Mouse (Mus musculus): ENCODE data around the gene Esyt2. TPM values are rescaled to one million over a fixed set of nuclear protein-coding genes. Genes with fewer than 3 reads are reported as not detected.

Esyt2 gene
- total and polyA plus RNA-seq, 2 experiments from 2014 or later: 7.4 to 32.2 TPM

- peak within 1 kb of the TSS; percentile 75 for H3K4me2 ChIP-seq (ENCODE audit: low read depth, low read length)
- no peaks in the 10 kb centered on the region for H3K9me3 ChIP-seq (replicated peaks; ENCODE audit: control insufficient read depth, low read length)
- peak within 1 kb of the TSS; percentile 51 for H3K9ac ChIP-seq (replicated peaks; ENCODE audit: low read depth, low read length)
- peak within 1 kb of the TSS; percentile 60 for H3K4me3 ChIP-seq (ENCODE audit: low read depth, low read length)
- TF ChIP-seq EP300 (IDR thresholded peaks at IDR 0.05; ENCODE audit: low read depth) (no peak), CTCF (IDR thresholded peaks at IDR 0.05; ENCODE audit: low read depth) (no peak)
- no peaks in the 10 kb centered on the region for H3K36me3 ChIP-seq (replicated peaks; ENCODE audit: control insufficient read depth, insufficient read depth, low read length)
- WGBS: 4% methylated on average over 46 of the region's 47 CpGs
- H3K27me3 ChIP-seq (ENCODE audit: control insufficient read depth, insufficient read depth, low read length): peaks cover 26% of the 10 kb centered on the region
- peak; percentile 94 for ATAC-seq (ENCODE audit: insufficient read depth, low read depth)
- no peaks in the 10 kb centered on the region for H3K4me1 ChIP-seq (ENCODE audit: control insufficient read depth, insufficient read depth)
- peak; percentile 59 for DNase-seq (ENCODE audit: low spot score)
- no peak within 1 kb of the TSS for H3K27ac ChIP-seq (ENCODE audit: low read depth)
These were observed 18.2 kb upstream of the Esyt2 start, which contains the start of gene Wdr60 for GRCm38 (mm10) chr12:116262555-116263341. Gene Wdr60 (minus strand): TSS chr12:116263022.

GRCm38 (mm10) chr12:116264756-116265155, 16.2 kb upstream of the Esyt2 start:
- Histone ChIP-seq H3K4me1 (ENCODE audit: control insufficient read depth, insufficient read depth) (no peaks in the 10 kb centered on the region), H3K9me3 (replicated peaks; ENCODE audit: control insufficient read depth, low read length) (no peaks in the 10 kb centered on the region), H3K4me3 (ENCODE audit: low read depth, low read length) (no peak overlapping the region), H3K27me3 (ENCODE audit: control insufficient read depth, insufficient read depth, low read length) (peaks cover 42% of the 10 kb centered on the region), H3K4me2 (ENCODE audit: low read depth, low read length) (no peak overlapping the region), H3K27ac (ENCODE audit: low read depth) (no peak overlapping the region), H3K9ac (replicated peaks; ENCODE audit: low read depth, low read length) (no peak overlapping the region), H3K36me3 (replicated peaks; ENCODE audit: control insufficient read depth, insufficient read depth, low read length) (no peaks in the 10 kb centered on the region)
- TF ChIP-seq EP300 (IDR thresholded peaks at IDR 0.05; ENCODE audit: low read depth) (no peak), CTCF (IDR thresholded peaks at IDR 0.05; ENCODE audit: low read depth) (no peak)
- 37% methylated on average over 2 of the region's 2 CpGs for WGBS
- DNase-seq (ENCODE audit: low spot score) (no peak), ATAC-seq (ENCODE audit: insufficient read depth, low read depth) (no peak)

GRCm38 (mm10) chr12:116265275-116265674, 15.7 kb upstream of the Esyt2 start:
- no peak for DNase-seq (ENCODE audit: low spot score)
- Histone ChIP-seq H3K27ac (ENCODE audit: low read depth) (no peak overlapping the region), H3K36me3 (replicated peaks; ENCODE audit: control insufficient read depth, insufficient read depth, low read length) (no peaks in the 10 kb centered on the region), H3K4me2 (ENCODE audit: low read depth, low read length) (no peak overlapping the region), H3K27me3 (ENCODE audit: control insufficient read depth, insufficient read depth, low read length) (peaks cover 47% of the 10 kb centered on the region), H3K9ac (replicated peaks; ENCODE audit: low read depth, low read length) (no peak overlapping the region), H3K4me1 (ENCODE audit: control insufficient read depth, insufficient read depth) (no peaks in the 10 kb centered on the region), H3K9me3 (replicated peaks; ENCODE audit: control insufficient read depth, low read length) (no peaks in the 10 kb centered on the region), H3K4me3 (ENCODE audit: low read depth, low read length) (no peak overlapping the region)
- 40% methylated on average over 2 of the region's 2 CpGs for WGBS
- no peak for ATAC-seq (ENCODE audit: insufficient read depth, low read depth)
- TF ChIP-seq EP300 (IDR thresholded peaks at IDR 0.05; ENCODE audit: low read depth): no peak
- TF ChIP-seq CTCF (IDR thresholded peaks at IDR 0.05; ENCODE audit: low read depth): no peak

GRCm38 (mm10) chr12:116269450-116269849, 11.5 kb upstream of the Esyt2 start:
- WGBS: 61% methylated on average over 5 of the region's 5 CpGs
- Histone ChIP-seq H3K4me3 (ENCODE audit: low read depth, low read length) (no peak overlapping the region), H3K4me1 (ENCODE audit: control insufficient read depth, insufficient read depth) (no peaks in the 10 kb centered on the region), H3K27me3 (ENCODE audit: control insufficient read depth, insufficient read depth, low read length) (peaks cover 57% of the 10 kb centered on the region), H3K4me2 (ENCODE audit: low read depth, low read length) (no peak overlapping the region), H3K9ac (replicated peaks; ENCODE audit: low read depth, low read length) (no peak overlapping the region), H3K36me3 (replicated peaks; ENCODE audit: control insufficient read depth, insufficient read depth, low read length) (no peaks in the 10 kb centered on the region), H3K27ac (ENCODE audit: low read depth) (no peak overlapping the region), H3K9me3 (replicated peaks; ENCODE audit: control insufficient read depth, low read length) (no peaks in the 10 kb centered on the region)
- ATAC-seq (ENCODE audit: insufficient read depth, low read depth) (no peak), DNase-seq (ENCODE audit: low spot score) (no peak)
- TF ChIP-seq CTCF (IDR thresholded peaks at IDR 0.05; ENCODE audit: low read depth) (no peak), EP300 (IDR thresholded peaks at IDR 0.05; ENCODE audit: low read depth) (no peak)

GRCm38 (mm10) chr12:116270538-116270937, 10.5 kb upstream of the Esyt2 start:
- 68% methylated on average over 1 of the region's 1 CpGs for WGBS
- Histone ChIP-seq H3K9me3 (replicated peaks; ENCODE audit: control insufficient read depth, low read length) (no peaks in the 10 kb centered on the region), H3K27ac (ENCODE audit: low read depth) (no peak overlapping the region), H3K4me3 (ENCODE audit: low read depth, low read length) (no peak overlapping the region), H3K27me3 (ENCODE audit: control insufficient read depth, insufficient read depth, low read length) (peaks cover 57% of the 10 kb centered on the region), H3K36me3 (replicated peaks; ENCODE audit: control insufficient read depth, insufficient read depth, low read length) (no peaks in the 10 kb centered on the region), H3K4me2 (ENCODE audit: low read depth, low read length) (no peak overlapping the region), H3K9ac (replicated peaks; ENCODE audit: low read depth, low read length) (no peak overlapping the region), H3K4me1 (ENCODE audit: control insufficient read depth, insufficient read depth) (no peaks in the 10 kb centered on the region)
- ATAC-seq (ENCODE audit: insufficient read depth, low read depth) (no peak), DNase-seq (ENCODE audit: low spot score) (no peak)
- TF ChIP-seq EP300 (IDR thresholded peaks at IDR 0.05; ENCODE audit: low read depth) (no peak), CTCF (IDR thresholded peaks at IDR 0.05; ENCODE audit: low read depth) (no peak)
